Mouse (Mus musculus) neural tube, embryonic 13.5 days (tissue): ENCODE results near the gene Gm20503. TPM values are rescaled to one million over a fixed set of nuclear protein-coding genes. Genes with fewer than 3 reads are reported as not detected.

ENCODE experiments used
- ATAC-seq: fragments of 200-750 bp; cut with Nextera tagmentation; 2 replicates; pipeline ENCODE4 v1.8.0; 2017; ENCODE audit warnings: low read depth, mild to moderate bottlenecking, moderate TSS enrichment, moderate library complexity
- H3K27ac ChIP-seq: fragments of 300-500 bp; sonication (generic); replicated peaks from 2 replicates; pipeline ENCODE4 v1.5.1; 2015; ENCODE audit warnings: moderate library complexity, mild to moderate bottlenecking, inconsistent platforms
- H3K27me3 ChIP-seq: fragments of 300-500 bp; sonication (generic); 2 replicates; pipeline ENCODE4 v1.6.1; 2015; ENCODE audit warnings: mild to moderate bottlenecking, inconsistent platforms
- H3K36me3 ChIP-seq: fragments of 300-500 bp; sonication (generic); 2 replicates; pipeline ENCODE4 v1.6.1; 2015; ENCODE audit warnings: mild to moderate bottlenecking, inconsistent platforms
- H3K4me1 ChIP-seq: fragments of 300-500 bp; sonication (generic); replicated peaks from 2 replicates; pipeline ENCODE4 v1.6.1; 2015; ENCODE audit warnings: inconsistent platforms
- H3K4me2 ChIP-seq: fragments of 300-500 bp; sonication (generic); 2 replicates; pipeline ENCODE4 v1.6.1; 2015; ENCODE audit warnings: inconsistent platforms, mild to moderate bottlenecking, moderate library complexity
- H3K4me3 ChIP-seq: fragments of 300-500 bp; sonication (generic); 2 replicates; pipeline ENCODE4 v1.5.1; 2015; ENCODE audit warnings: mild to moderate bottlenecking, inconsistent platforms
- H3K9ac ChIP-seq: fragments of 300-500 bp; sonication (generic); 2 replicates; pipeline ENCODE4 v1.6.1; 2015; ENCODE audit warnings: moderate library complexity, mild to moderate bottlenecking, inconsistent platforms
- H3K9me3 ChIP-seq: fragments of 300-500 bp; sonication (generic); 2 replicates; pipeline ENCODE4 v1.6.1; 2016; ENCODE audit warnings: inconsistent platforms
- WGBS: fragments of 180-500 bp; shearing (Covaris S2); methylation state at CpG from one replicate; pipeline ENCODE4 v1.1.7; 2015; 5-methylcytosine and 5-hydroxymethylcytosine counted together
- polyA plus RNA-seq: library from polyadenylated mRNA; unstranded; fragments of >200 nt; fragmentation: Nextera tagmentation; extraction: Ambion mirVana; gene quantifications from 2 replicates; pipeline ENCODE4 v1.2.1, GENCODE M21; 2015

The Gm20503 gene
- polyA plus RNA-seq, 1 experiment from 2014 or later, result 10.0 TPM

GRCm38 (mm10) chr4:59009696-59010095 is 6.7 kb downstream of the Gm20503 start:
- no peak overlapping the region for H3K4me3 ChIP-seq
- H3K27me3 ChIP-seq, result no peaks in the 10 kb centered on the region
- no peaks in the 10 kb centered on the region for H3K36me3 ChIP-seq
- H3K4me2 ChIP-seq, result no peak overlapping the region
- no peaks in the 10 kb centered on the region for H3K9me3 ChIP-seq
- no peak for ATAC-seq
- H3K4me1 ChIP-seq, result peaks cover 17% of the 10 kb centered on the region
- 77% methylated on average over 4 of the region's 4 CpGs for WGBS
- no peak overlapping the region for H3K27ac ChIP-seq
- H3K9ac ChIP-seq, result no peak overlapping the region

- Histone ChIP-seq H3K4me1 (no peaks in the 10 kb centered on the region), H3K27me3 (no peaks in the 10 kb centered on the region), H3K9ac (no peak overlapping the region), H3K36me3 (no peaks in the 10 kb centered on the region), H3K9me3 (no peaks in the 10 kb centered on the region), H3K4me3 (no peak overlapping the region), H3K27ac (no peak overlapping the region), H3K4me2 (no peak overlapping the region)
- WGBS, result 91% methylated on average over 3 of the region's 3 CpGs
- ATAC-seq, result no peak
These were observed 8.4 kb downstream of the Gm20503 start for GRCm38 (mm10) chr4:59011446-59011845.

- Histone ChIP-seq H3K27ac (no peak overlapping the region), H3K4me3 (no peak overlapping the region), H3K9me3 (no peaks in the 10 kb centered on the region), H3K4me2 (no peak overlapping the region), H3K27me3 (no peaks in the 10 kb centered on the region), H3K4me1 (no peaks in the 10 kb centered on the region), H3K36me3 (peaks cover 23% of the 10 kb centered on the region), H3K9ac (no peak overlapping the region)
- WGBS, result 91% methylated on average over 3 of the region's 3 CpGs
- ATAC-seq, result no peak
These were observed 12.2 kb downstream of the Gm20503 start for GRCm38 (mm10) chr4:59015181-59015580.

- 98% methylated on average over 2 of the region's 2 CpGs for WGBS
- Histone ChIP-seq H3K9me3 (no peaks in the 10 kb centered on the region), H3K27me3 (no peaks in the 10 kb centered on the region), H3K27ac (no peak overlapping the region), H3K4me3 (no peak overlapping the region), H3K4me1 (no peaks in the 10 kb centered on the region), H3K9ac (no peak overlapping the region), H3K36me3 (peaks cover 30% of the 10 kb centered on the region), H3K4me2 (no peak overlapping the region)
- no peak for ATAC-seq
These were observed 13.9 kb downstream of the Gm20503 start for GRCm38 (mm10) chr4:59016922-59017321.

- Histone ChIP-seq H3K4me3 (peak overlapping the region; percentile 68), H3K4me2 (peak overlapping the region; percentile 65), H3K9ac (peak overlapping the region; percentile 87), H3K9me3 (peaks cover 3% of the 10 kb centered on the region; the same call in 1 of the 2 replicates), H3K27ac (peak overlapping the region; percentile 94), H3K36me3 (peaks cover 5% of the 10 kb centered on the region; the same call in 1 of the 2 replicates), H3K27me3 (no peaks in the 10 kb centered on the region), H3K4me1 (peaks cover 18% of the 10 kb centered on the region)
- WGBS, result 80% methylated on average over 10 of the region's 10 CpGs
- no peak for ATAC-seq
These were observed 31.4 kb downstream of the Gm20503 start for GRCm38 (mm10) chr4:59034325-59034917.

GRCm38 (mm10) chr4:59034918-59035785 is 32.1 kb downstream of the Gm20503 start, which contains the start of gene Gng10:
Gene Gng10 (plus strand): TSS chr4:59035088.
- H3K36me3 ChIP-seq, result peaks cover 12% of the 10 kb centered on the region
- ATAC-seq, result peak; percentile 89
- H3K9ac ChIP-seq, result peak within 1 kb of the TSS; percentile 87
- peak within 1 kb of the TSS; percentile 94 for H3K27ac ChIP-seq
- H3K9me3 ChIP-seq, result peaks cover 3% of the 10 kb centered on the region; the same call in 1 of the 2 replicates
- H3K27me3 ChIP-seq, result no peaks in the 10 kb centered on the region
- peaks cover 18% of the 10 kb centered on the region for H3K4me1 ChIP-seq
- WGBS, result 10% methylated on average over 76 of the region's 76 CpGs
- peak within 1 kb of the TSS; percentile 65 for H3K4me2 ChIP-seq
- peak within 1 kb of the TSS; percentile 68 for H3K4me3 ChIP-seq

- ATAC-seq, result peak; percentile 70
- Histone ChIP-seq H3K4me3 (peak overlapping the region; percentile 68), H3K9ac (peak overlapping the region; percentile 87), H3K27ac (peak overlapping the region; percentile 94), H3K4me2 (peak overlapping the region; percentile 65), H3K27me3 (no peaks in the 10 kb centered on the region), H3K4me1 (peaks cover 18% of the 10 kb centered on the region), H3K9me3 (peaks cover 3% of the 10 kb centered on the region; the same call in 1 of the 2 replicates), H3K36me3 (peaks cover 20% of the 10 kb centered on the region)
- WGBS, result 58% methylated on average over 18 of the region's 18 CpGs
These were observed 32.9 kb downstream of the Gm20503 start for GRCm38 (mm10) chr4:59035786-59036350.

GRCm38 (mm10) chr4:59036490-59037127 is 33.6 kb downstream of the Gm20503 start:
- H3K4me1 ChIP-seq, result peaks cover 18% of the 10 kb centered on the region
- H3K27me3 ChIP-seq, result no peaks in the 10 kb centered on the region
- WGBS, result 56% methylated on average over 13 of the region's 13 CpGs
- H3K4me2 ChIP-seq, result peak overlapping the region; percentile 65
- peaks cover 23% of the 10 kb centered on the region for H3K36me3 ChIP-seq
- no peak overlapping the region for H3K27ac ChIP-seq
- H3K9me3 ChIP-seq, result peaks cover 3% of the 10 kb centered on the region; the same call in 1 of the 2 replicates
- ATAC-seq, result no peak
- no peak overlapping the region for H3K9ac ChIP-seq
- H3K4me3 ChIP-seq, result no peak overlapping the region; the same call in 1 of the 2 replicates

GRCm38 (mm10) chr4:59037525-59037924 is 34.5 kb downstream of the Gm20503 start:
- H3K27ac ChIP-seq, result no peak overlapping the region
- H3K9ac ChIP-seq, result no peak overlapping the region
- no peak for ATAC-seq
- no peak overlapping the region for H3K4me2 ChIP-seq
- peaks cover 18% of the 10 kb centered on the region for H3K4me1 ChIP-seq
- 83% methylated on average over 3 of the region's 3 CpGs for WGBS
- peaks cover 28% of the 10 kb centered on the region for H3K36me3 ChIP-seq
- no peak overlapping the region for H3K4me3 ChIP-seq
- H3K9me3 ChIP-seq, result peaks cover 3% of the 10 kb centered on the region; the same call in 1 of the 2 replicates
- H3K27me3 ChIP-seq, result no peaks in the 10 kb centered on the region

- Histone ChIP-seq H3K27me3 (no peaks in the 10 kb centered on the region), H3K36me3 (peaks cover 31% of the 10 kb centered on the region), H3K27ac (no peak overlapping the region), H3K9me3 (peaks cover 2% of the 10 kb centered on the region; the same call in 1 of the 2 replicates), H3K4me2 (no peak overlapping the region), H3K9ac (no peak overlapping the region), H3K4me1 (peaks cover 12% of the 10 kb centered on the region), H3K4me3 (no peak overlapping the region)
- WGBS, result 90% methylated on average over 11 of the region's 11 CpGs
- ATAC-seq, result no peak
These were observed 37.6 kb downstream of the Gm20503 start for GRCm38 (mm10) chr4:59040397-59041287.

GRCm38 (mm10) chr4:59043074-59043473 is 40.1 kb downstream of the Gm20503 start:
- peaks cover 31% of the 10 kb centered on the region for H3K36me3 ChIP-seq
- no peak overlapping the region for H3K9ac ChIP-seq
- no peaks in the 10 kb centered on the region for H3K4me1 ChIP-seq
- no peak overlapping the region for H3K27ac ChIP-seq
- H3K4me3 ChIP-seq, result no peak overlapping the region
- WGBS, result 95% methylated on average over 5 of the region's 5 CpGs
- H3K4me2 ChIP-seq, result no peak overlapping the region
- no peak for ATAC-seq
- no peaks in the 10 kb centered on the region for H3K27me3 ChIP-seq
- peaks cover 2% of the 10 kb centered on the region; the same call in 1 of the 2 replicates for H3K9me3 ChIP-seq
